Mouse (Mus musculus): Measurements from ENCODE around the gene Rel. TPM values are rescaled to one million over a fixed set of nuclear protein-coding genes. Genes with fewer than 3 reads are reported as not detected.
"Not testable (repeated sequence)": the region's sequence is repeated elsewhere in the genome, so short reads cannot be mapped to it uniquely, and the experiment has no call there.

Gene Rel
- polyA plus RNA-seq, 1 experiment from 2014 or later = 0.93 TPM

DNA sequence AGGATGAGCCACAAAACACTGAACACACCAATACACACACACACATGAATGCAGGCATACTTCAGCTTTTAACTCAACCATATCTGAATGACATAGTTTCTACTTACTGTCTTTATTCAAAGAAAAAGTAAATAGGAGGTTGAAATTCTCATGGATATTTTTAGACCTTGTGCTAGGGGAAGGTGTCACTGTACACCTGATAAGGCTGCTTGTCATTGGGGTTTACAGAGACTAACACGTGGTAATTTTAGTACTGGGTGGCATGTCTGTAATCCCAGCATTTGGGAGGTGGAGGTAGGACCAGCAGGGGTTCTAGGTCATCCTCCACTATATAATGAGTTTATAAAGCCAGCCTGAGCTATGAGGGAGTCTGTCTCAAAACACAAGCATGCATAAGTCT, 1.7 kb upstream of the Rel start:
- H3K9ac ChIP-seq (replicated peaks) = no peak overlapping the region
- 0 out of 2 replicates have a peak, but pooled peaks cover 3% of the 10 kb centered on the region for H3K9me3 ChIP-seq
- no peak overlapping the region for H3K27ac ChIP-seq
- H3K27me3 ChIP-seq = 0 out of 2 replicates have a peak, but pooled peaks cover 3% of the 10 kb centered on the region
- H3K4me1 ChIP-seq (replicated peaks) = 0 out of 2 replicates have a peak, but pooled peaks cover 3% of the 10 kb centered on the region
- ATAC-seq (ENCODE audit: insufficient number of reproducible peaks, insufficient read depth, low FRiP score, low TSS enrichment, low read depth) = no peak
- H3K4me3 ChIP-seq (replicated peaks) = no peak overlapping the region
- no peak overlapping the region for H3K4me2 ChIP-seq
- H3K36me3 ChIP-seq = no peaks in the 10 kb centered on the region
- WGBS = 26% methylated on average over 1 of the region's 1 CpGs

GRCm38 (mm10) chr11:23771507-23772097, 832 bp upstream of the Rel start:
- ATAC-seq (ENCODE audit: insufficient number of reproducible peaks, insufficient read depth, low FRiP score, low TSS enrichment, low read depth) = peak; percentile 43; the same call in 1 of the 2 replicates
- H3K27ac ChIP-seq = peak overlapping the region; percentile 88; the same call in 1 of the 2 replicates
- 0 out of 2 replicates have a peak, but pooled peaks cover 3% of the 10 kb centered on the region for H3K4me1 ChIP-seq (replicated peaks)
- H3K9me3 ChIP-seq = 0 out of 2 replicates have a peak, but pooled peaks cover 3% of the 10 kb centered on the region
- H3K4me3 ChIP-seq (replicated peaks) = peak overlapping the region; percentile 69
- peak overlapping the region; percentile 78 for H3K4me2 ChIP-seq
- H3K9ac ChIP-seq (replicated peaks) = peak overlapping the region; percentile 75
- no peaks in the 10 kb centered on the region for H3K36me3 ChIP-seq
- 0 out of 2 replicates have a peak, but pooled peaks cover 3% of the 10 kb centered on the region for H3K27me3 ChIP-seq
- 6% methylated on average over 21 of the region's 21 CpGs for WGBS

DNA sequence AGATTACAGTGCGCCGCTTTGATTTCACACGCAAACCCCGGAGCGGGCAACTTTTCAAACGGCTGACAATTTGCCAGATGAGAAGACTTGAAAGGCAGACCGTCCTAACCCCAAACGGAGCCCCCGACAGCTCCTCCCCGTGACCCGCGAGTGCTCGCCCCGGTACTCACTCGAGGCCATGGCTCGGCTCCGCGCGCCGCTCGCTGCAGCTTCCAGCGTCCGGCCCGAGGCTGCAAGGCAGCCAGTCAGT, 335 bp downstream of the Rel start:
- 0 out of 2 replicates have a peak, but pooled peaks cover 3% of the 10 kb centered on the region for H3K27me3 ChIP-seq
- ATAC-seq (ENCODE audit: insufficient number of reproducible peaks, insufficient read depth, low FRiP score, low TSS enrichment, low read depth) = no peak; the same call in 1 of the 2 replicates
- H3K9ac ChIP-seq (replicated peaks) = peak overlapping the region; percentile 75
- WGBS = 1% methylated on average over 24 of the region's 24 CpGs
- H3K36me3 ChIP-seq = no peaks in the 10 kb centered on the region
- H3K27ac ChIP-seq = peak overlapping the region; percentile 88
- H3K4me2 ChIP-seq = peak overlapping the region; percentile 78
- 0 out of 2 replicates have a peak, but pooled peaks cover 3% of the 10 kb centered on the region for H3K9me3 ChIP-seq
- H3K4me3 ChIP-seq (replicated peaks) = peak overlapping the region; percentile 69
- 0 out of 2 replicates have a peak, but pooled peaks cover 3% of the 10 kb centered on the region for H3K4me1 ChIP-seq (replicated peaks)

DNA sequence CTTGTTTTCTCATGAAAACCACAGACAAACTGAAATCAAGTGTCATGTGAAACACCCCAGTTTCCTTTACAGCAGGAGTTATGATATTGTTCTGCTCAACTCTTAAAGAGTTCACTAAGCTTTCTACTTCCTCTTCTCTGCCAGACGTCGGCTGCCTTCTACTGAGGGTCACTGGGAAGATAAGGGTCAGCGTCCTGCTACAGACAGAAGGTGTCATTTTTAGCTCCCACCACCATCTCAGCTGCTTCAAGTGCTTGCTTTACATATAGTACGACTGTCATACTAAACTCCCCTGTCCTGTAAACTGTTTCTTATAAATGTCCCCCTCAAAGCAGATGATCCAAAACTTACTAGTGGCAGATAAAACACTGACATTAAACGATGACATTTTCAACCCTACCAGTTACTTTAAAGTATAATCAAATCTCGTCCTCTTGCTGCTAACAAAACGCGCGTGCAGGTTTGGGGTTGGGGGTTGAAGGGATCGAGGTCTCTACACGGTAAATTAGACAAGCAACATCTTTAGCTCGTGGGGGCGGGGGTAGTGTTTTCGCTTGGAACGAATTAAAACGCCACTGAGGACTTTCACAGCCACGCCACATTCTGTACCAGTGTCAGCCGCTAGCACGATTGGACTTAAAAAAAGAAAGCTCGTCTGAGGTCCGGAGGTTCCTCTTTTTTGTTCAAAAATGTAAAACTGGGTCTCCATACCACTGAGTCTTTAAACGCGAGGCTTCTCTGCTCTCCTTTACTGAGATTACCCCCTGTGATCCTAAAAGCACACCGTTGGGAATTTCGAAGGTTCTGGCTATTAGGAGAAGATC, 872 bp downstream of the Rel start:
- Histone ChIP-seq H3K36me3 (no peaks in the 10 kb centered on the region), H3K4me3 (replicated peaks) (peak overlapping the region; percentile 69), H3K9me3 (0 out of 2 replicates have a peak, but pooled peaks cover 3% of the 10 kb centered on the region), H3K27ac (peak overlapping the region; percentile 88), H3K4me2 (peak overlapping the region; percentile 78), H3K27me3 (0 out of 2 replicates have a peak, but pooled peaks cover 3% of the 10 kb centered on the region), H3K4me1 (replicated peaks) (0 out of 2 replicates have a peak, but pooled peaks cover 3% of the 10 kb centered on the region), H3K9ac (replicated peaks) (peak overlapping the region; percentile 75)
- ATAC-seq (ENCODE audit: insufficient number of reproducible peaks, insufficient read depth, low FRiP score, low TSS enrichment, low read depth) = no peak
- WGBS = under 1% methylated on average over 25 of the region's 25 CpGs

GRCm38 (mm10) chr11:23769033-23769432, 1.7 kb downstream of the Rel start:
- Histone ChIP-seq H3K9me3 (0 out of 2 replicates have a peak, but pooled peaks cover 3% of the 10 kb centered on the region), H3K36me3 (no peaks in the 10 kb centered on the region), H3K4me2 (no peak overlapping the region), H3K27me3 (0 out of 2 replicates have a peak, but pooled peaks cover 3% of the 10 kb centered on the region), H3K27ac (no peak overlapping the region), H3K4me3 (replicated peaks) (no peak overlapping the region), H3K9ac (replicated peaks) (no peak overlapping the region), H3K4me1 (replicated peaks) (0 out of 2 replicates have a peak, but pooled peaks cover 3% of the 10 kb centered on the region)
- no peak for ATAC-seq (ENCODE audit: insufficient number of reproducible peaks, insufficient read depth, low FRiP score, low TSS enrichment, low read depth)

- no peaks in the 10 kb centered on the region for H3K9me3 ChIP-seq
- no peak for ATAC-seq (ENCODE audit: insufficient number of reproducible peaks, insufficient read depth, low FRiP score, low TSS enrichment, low read depth)
- WGBS = 75% methylated on average over 1 of the region's 1 CpGs
Measured at GRCm38 (mm10) chr11:23767928-23768327, 2.8 kb downstream of the Rel start.

GRCm38 (mm10) chr11:23767369-23767768, 3.4 kb downstream of the Rel start:
- not testable (repeated sequence) for ATAC-seq (ENCODE audit: insufficient number of reproducible peaks, insufficient read depth, low FRiP score, low TSS enrichment, low read depth); H3K4me1 ChIP-seq (replicated peaks); H3K4me2 ChIP-seq; H3K27me3 ChIP-seq; H3K9ac ChIP-seq (replicated peaks); H3K27ac ChIP-seq; H3K9me3 ChIP-seq; H3K36me3 ChIP-seq; H3K4me3 ChIP-seq (replicated peaks)
- WGBS = 88% methylated on average over 5 of the region's 5 CpGs

More at GRCm38 (mm10) chr11:23767928-23768327, 2.8 kb downstream of the Rel start:
- Histone ChIP-seq H3K9ac (replicated peaks) (no peak overlapping the region), H3K4me1 (replicated peaks) (0 out of 2 replicates have a peak, but pooled peaks cover 3% of the 10 kb centered on the region), H3K27ac (no peak overlapping the region), H3K36me3 (no peaks in the 10 kb centered on the region), H3K4me2 (no peak overlapping the region), H3K27me3 (0 out of 2 replicates have a peak, but pooled peaks cover 3% of the 10 kb centered on the region), H3K4me3 (replicated peaks) (no peak overlapping the region)

GRCm38 (mm10) chr11:23762635-23763034, 8.1 kb downstream of the Rel start:
- Histone ChIP-seq H3K4me2 (no peak overlapping the region), H3K27ac (no peak overlapping the region), H3K9me3 (no peaks in the 10 kb centered on the region), H3K4me1 (replicated peaks) (no peaks in the 10 kb centered on the region), H3K4me3 (replicated peaks) (no peak overlapping the region), H3K27me3 (no peaks in the 10 kb centered on the region), H3K36me3 (no peaks in the 10 kb centered on the region), H3K9ac (replicated peaks) (no peak overlapping the region)
- WGBS = 84% methylated on average over 2 of the region's 2 CpGs
- ATAC-seq (ENCODE audit: insufficient number of reproducible peaks, insufficient read depth, low FRiP score, low TSS enrichment, low read depth) = no peak

DNA sequence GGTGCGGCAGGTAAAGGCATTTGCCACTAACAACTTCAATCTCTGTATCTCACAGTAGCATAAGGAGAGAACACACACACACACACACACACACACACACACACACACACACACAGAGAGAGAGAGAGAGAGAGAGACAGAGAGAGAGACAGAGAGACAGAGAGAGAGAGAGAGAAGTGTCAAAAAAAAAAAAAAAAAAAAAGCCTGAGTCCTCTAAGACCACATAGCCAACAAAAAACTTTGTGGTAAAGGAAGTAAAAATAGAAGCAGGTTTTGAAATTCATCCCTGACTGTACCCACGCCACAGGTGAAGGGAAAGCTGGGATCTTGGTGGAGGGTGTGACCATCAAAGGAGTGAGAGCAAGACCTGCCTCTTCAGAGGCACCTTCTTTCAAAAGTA, 12.6 kb downstream of the Rel start:
- H3K36me3 ChIP-seq = no peaks in the 10 kb centered on the region

GRCm38 (mm10) chr11:23754329-23754728, 16.4 kb downstream of the Rel start:
- H3K36me3 ChIP-seq = no peaks in the 10 kb centered on the region
- H3K9ac ChIP-seq (replicated peaks) = no peak overlapping the region
- no peak for ATAC-seq (ENCODE audit: insufficient number of reproducible peaks, insufficient read depth, low FRiP score, low TSS enrichment, low read depth)
- H3K4me2 ChIP-seq = no peak overlapping the region
- H3K4me3 ChIP-seq (replicated peaks) = no peak overlapping the region
- H3K27ac ChIP-seq = no peak overlapping the region
- no peaks in the 10 kb centered on the region for H3K9me3 ChIP-seq
- no peaks in the 10 kb centered on the region for H3K4me1 ChIP-seq (replicated peaks)
- no peaks in the 10 kb centered on the region for H3K27me3 ChIP-seq

More for the DNA sequence above, 12.6 kb downstream of the Rel start:
- Histone ChIP-seq H3K4me3 (replicated peaks) (no peak overlapping the region), H3K9ac (replicated peaks) (no peak overlapping the region), H3K27ac (no peak overlapping the region), H3K4me2 (no peak overlapping the region), H3K9me3 (no peaks in the 10 kb centered on the region), H3K27me3 (no peaks in the 10 kb centered on the region), H3K4me1 (replicated peaks) (no peaks in the 10 kb centered on the region)
- WGBS = 78% methylated on average over 2 of the region's 2 CpGs
- no peak for ATAC-seq (ENCODE audit: insufficient number of reproducible peaks, insufficient read depth, low FRiP score, low TSS enrichment, low read depth)

- Histone ChIP-seq H3K4me2 (no peak overlapping the region), H3K36me3 (no peaks in the 10 kb centered on the region), H3K27ac (no peak overlapping the region), H3K27me3 (no peaks in the 10 kb centered on the region), H3K4me1 (replicated peaks) (no peaks in the 10 kb centered on the region), H3K4me3 (replicated peaks) (no peak overlapping the region), H3K9ac (replicated peaks) (no peak overlapping the region), H3K9me3 (no peaks in the 10 kb centered on the region)
- WGBS = 86% methylated on average over 1 of the region's 1 CpGs
- no peak for ATAC-seq (ENCODE audit: insufficient number of reproducible peaks, insufficient read depth, low FRiP score, low TSS enrichment, low read depth)
Measured at GRCm38 (mm10) chr11:23753136-23753710, 17.5 kb downstream of the Rel start.

Data from limb, embryonic 12.5 days (tissue).